Mouse (Mus musculus) ES-E14 (cell line): ENCODE results near the gene Apobec1. TPM values are rescaled to one million over a fixed set of nuclear protein-coding genes. Genes with fewer than 3 reads are reported as not detected.

Experiments
- DNase-seq: peaks from one replicate; pipeline ENCODE4 v3.0.0-alpha.2; 2013; ENCODE audit warnings: low read depth, low spot score
- H3K27ac ChIP-seq: 2 replicates; pipeline ENCODE4 v1.5.1; 2012; ENCODE audit warnings: low read depth, mild to moderate bottlenecking, low read length, moderate library complexity, mixed read lengths; ENCODE audit not compliant: poor library complexity, insufficient read depth, severe bottlenecking
- H3K36me3 ChIP-seq: 2 replicates; pipeline ENCODE4 v1.6.1; 2012; ENCODE audit warnings: mild to moderate bottlenecking, low read length, moderate library complexity, mixed read lengths; ENCODE audit not compliant: control insufficient read depth, poor library complexity, insufficient read depth, severe bottlenecking
- H3K4me1 ChIP-seq, 2 experiments: fragments of 150-350 bp in 1 of 2; sonication (generic) in 1 of 2; 2 replicates each; pipeline ENCODE4 v1.6.1; 2012; ENCODE audit warnings: low read length in 2 of 2, mild to moderate bottlenecking in 1 of 2, mixed read lengths in 1 of 2; ENCODE audit not compliant: control insufficient read depth in 2 of 2, insufficient read depth in 2 of 2, poor library complexity in 1 of 2
- H3K4me3 ChIP-seq, 2 experiments: fragments of 150-350 bp in 1 of 2; sonication (generic) in 1 of 2; 2 replicates each; pipeline ENCODE4 v1.5.1; 2012; ENCODE audit warnings: low read length in 2 of 2, low read depth in 1 of 2, mild to moderate bottlenecking in 1 of 2, mixed read lengths in 1 of 2; ENCODE audit not compliant: insufficient read depth in 1 of 2, poor library complexity in 1 of 2, severe bottlenecking in 1 of 2
- H3K9ac ChIP-seq: 2 replicates; pipeline ENCODE4 v1.6.1; 2012; ENCODE audit warnings: low read depth, mild to moderate bottlenecking, low read length, mixed read lengths; ENCODE audit not compliant: poor library complexity, insufficient read depth, severe bottlenecking
- H3K9me3 ChIP-seq: fragments of 150-350 bp; sonication (generic); 2 replicates; pipeline ENCODE4 v1.6.1; 2012; ENCODE audit warnings: low read depth, mild to moderate bottlenecking, low read length; ENCODE audit not compliant: control insufficient read depth, insufficient read depth
- CHD2 ChIP-seq: IDR thresholded peaks from 2 replicates; pipeline ENCODE4 v1.6.1; 2014; ENCODE audit warnings: mild to moderate bottlenecking, low read depth, low read length, inconsistent platforms
- HCFC1 ChIP-seq: IDR thresholded peaks from 2 replicates; pipeline ENCODE4 v1.6.1; 2012; ENCODE audit warnings: low read length, inconsistent platforms, borderline replicate concordance; ENCODE audit not compliant: insufficient read depth
- MAFK ChIP-seq: IDR thresholded peaks from 2 replicates; pipeline ENCODE4 v1.6.1; 2014; ENCODE audit warnings: mild to moderate bottlenecking, low read depth, low read length, inconsistent platforms; ENCODE audit not compliant: insufficient read depth
- ZC3H11A ChIP-seq: IDR thresholded peaks from 2 replicates; pipeline ENCODE4 v1.6.1; 2012; ENCODE audit warnings: low read depth, mild to moderate bottlenecking, inconsistent platforms, low read length, borderline replicate concordance
- ZNF384 ChIP-seq: IDR thresholded peaks from 2 replicates; pipeline ENCODE4 v1.6.1; 2012; ENCODE audit warnings: low read depth, low read length, inconsistent platforms
- in situ Hi-C, 2 experiments: fragments of 600-800 bp; cut with MboI; formaldehyde crosslinking; loops; one replicate each; pipeline ENCODE4 v1.15.1; 2025; ENCODE audit warnings: low sequenced_read_pairs in 2 of 2, inconsistent platforms in 1 of 2; ENCODE audit not compliant: unreplicated experiment in 2 of 2
- total RNA-seq: library from RNA; depleted of rRNA; stranded (reverse); fragments of 300-350 nt; gene quantifications from 2 replicates; pipeline ENCODE4 v1.2.3, GENCODE M21; 2012

Gene Apobec1
- total RNA-seq, 1 experiment: 5.9 TPM

- in situ Hi-C loops: no loop called here
- no peak overlapping the region for H3K4me3 ChIP-seq
- TF ChIP-seq MAFK (no peak), HCFC1 (no peak), ZNF384 (peak; percentile 90)
- 0 out of 4 replicates have a peak, but pooled peaks cover 0 to 2% of the 10 kb centered on the region in 2 experiments for H3K4me1 ChIP-seq
- no peaks in the 10 kb centered on the region for H3K9me3 ChIP-seq
- H3K9ac ChIP-seq: no peak overlapping the region
- no peak overlapping the region for H3K27ac ChIP-seq
- peak; percentile 58 for DNase-seq
- no peaks in the 10 kb centered on the region for H3K36me3 ChIP-seq
Measured at GRCm38 (mm10) chr6:122562463-122562862, 39.8 kb downstream of the Apobec1 start.

- H3K4me1 ChIP-seq: 0 out of 4 replicates have a peak, but pooled peaks cover 0 to 2% of the 10 kb centered on the region in 2 experiments
- H3K9me3 ChIP-seq: no peaks in the 10 kb centered on the region
- in situ Hi-C loops: no loop called here
- H3K36me3 ChIP-seq: no peaks in the 10 kb centered on the region
- TF ChIP-seq ZC3H11A: no peak
- no peak for TF ChIP-seq HCFC1
- no peak for TF ChIP-seq MAFK
- TF ChIP-seq CHD2: no peak
- no peak for TF ChIP-seq ZNF384
- H3K4me3 ChIP-seq: no peak overlapping the region
- DNase-seq: no peak
- no peak overlapping the region for H3K27ac ChIP-seq
- H3K9ac ChIP-seq: no peak overlapping the region
Measured at GRCm38 (mm10) chr6:122561005-122561404, 41.2 kb downstream of the Apobec1 start.

- Histone ChIP-seq H3K36me3 (no peaks in the 10 kb centered on the region), H3K4me1 (0 out of 4 replicates have a peak, but pooled peaks cover 0 to 2% of the 10 kb centered on the region in 2 experiments), H3K27ac (no peak overlapping the region), H3K9ac (no peak overlapping the region), H3K9me3 (no peaks in the 10 kb centered on the region), H3K4me3 (no peak overlapping the region)
- in situ Hi-C loops: no loop called here
- TF ChIP-seq HCFC1: no peak
- TF ChIP-seq CHD2: no peak
- TF ChIP-seq MAFK: no peak
- no peak for TF ChIP-seq ZC3H11A
- no peak; the same call in 1 of the 2 replicates for TF ChIP-seq ZNF384
- peak; percentile 97 for DNase-seq
Measured at GRCm38 (mm10) chr6:122560427-122560826, 41.8 kb downstream of the Apobec1 start.

GRCm38 (mm10) chr6:122556959-122557561, 45.2 kb downstream of the Apobec1 start:
- Histone ChIP-seq H3K9ac (no peak overlapping the region), H3K36me3 (no peaks in the 10 kb centered on the region), H3K9me3 (no peaks in the 10 kb centered on the region), H3K4me3 (no peak overlapping the region), H3K4me1 (peaks cover 0 to 4% of the 10 kb centered on the region in 2 experiments; a peak in 1 of 4 replicates), H3K27ac (no peak overlapping the region)
- TF ChIP-seq MAFK: 0 out of 2 replicates have a peak, but pooled peaks have one; percentile 21
- TF ChIP-seq CHD2: no peak
- no peak for TF ChIP-seq HCFC1
- TF ChIP-seq ZNF384: peak; percentile 98
- TF ChIP-seq ZC3H11A: 0 out of 2 replicates have a peak, but pooled peaks have one; percentile 26
- in situ Hi-C loops: no loop called here
- DNase-seq: no peak
